Mouse (Mus musculus): ENCODE measurements around the gene Tbc1d20. TPM values are rescaled to one million over a fixed set of nuclear protein-coding genes. Genes with fewer than 3 reads are reported as not detected.
"Not testable (repeated sequence)": the region's sequence is repeated elsewhere in the genome, so short reads cannot be mapped to it uniquely, and the experiment has no call there.

Tbc1d20 gene
- 25.1 and 25.9 TPM in 2 replicates for polyA plus RNA-seq (2014; fragmentation: Nextera tagmentation; extraction: Ambion mirVana)

DNA sequence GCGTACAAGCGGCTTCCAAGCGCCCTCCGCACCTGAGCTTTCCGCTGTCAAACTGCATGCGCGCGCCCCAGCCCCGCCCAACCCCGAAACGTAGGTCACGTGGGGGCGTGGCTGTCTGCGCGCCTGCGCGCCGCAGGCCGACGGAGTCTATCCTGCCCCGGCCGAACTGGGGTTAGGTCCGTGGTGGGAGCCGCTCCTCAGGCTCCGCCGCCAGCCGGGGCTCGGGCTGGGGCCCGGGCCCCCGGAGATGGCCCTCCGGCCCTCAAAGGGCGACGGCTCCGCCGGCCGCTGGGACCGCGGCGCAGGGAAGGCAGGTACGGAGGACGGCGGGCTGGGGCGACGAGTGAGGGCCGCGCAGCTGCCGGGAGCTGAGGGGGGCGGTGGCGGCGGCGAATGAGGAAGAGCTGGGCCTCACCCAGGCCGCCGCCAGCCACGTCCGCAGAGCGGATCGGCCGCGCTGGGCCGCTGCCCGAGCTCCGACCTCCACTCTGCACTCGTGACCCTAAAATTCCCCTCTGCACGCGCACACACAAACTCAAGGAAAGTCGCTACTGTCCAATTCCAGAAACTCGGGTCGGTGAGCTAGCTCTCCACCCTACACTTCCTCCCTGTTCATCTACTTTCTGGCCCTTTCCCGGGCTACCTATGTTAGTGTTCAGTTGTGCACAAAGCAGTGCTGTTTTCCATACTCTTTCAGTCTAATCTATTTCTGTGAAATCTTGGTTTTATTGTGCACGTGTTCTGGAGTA is at the start of gene Tbc1d20:
Gene Tbc1d20 (plus strand): TSS at position 102 of the 749 bp plus-strand sequence.
- ATAC-seq (replicated peaks; ENCODE audit: low FRiP score) (peak; percentile 99), DNase-seq (ENCODE audit: low spot score) (peak; percentile 93)
- no peaks in the 10 kb centered on the region for H3K27me3 ChIP-seq (replicated peaks; ENCODE audit: control insufficient read depth, insufficient read depth, low read length)
- H3K4me2 ChIP-seq, result peak within 1 kb of the TSS; percentile 74
- peak within 1 kb of the TSS; percentile 70 for H3K27ac ChIP-seq (ENCODE audit: low read depth, low read length)
- H3K9me3 ChIP-seq (ENCODE audit: control insufficient read depth, low read length), result no peaks in the 10 kb centered on the region
- WGBS, result under 1% methylated on average over 68 of the region's 70 CpGs
- H3K4me3 ChIP-seq (ENCODE audit: low read depth, low read length), result peak within 1 kb of the TSS; percentile 76
- H3K36me3 ChIP-seq (ENCODE audit: control insufficient read depth, insufficient read depth, low read length), result no peaks in the 10 kb centered on the region
- peak within 1 kb of the TSS; percentile 79 for H3K9ac ChIP-seq (ENCODE audit: low read depth, low read length)
- H3K4me1 ChIP-seq (replicated peaks; ENCODE audit: control insufficient read depth, insufficient read depth, low read length), result peaks cover 6% of the 10 kb centered on the region

- Histone ChIP-seq H3K4me1 (replicated peaks; ENCODE audit: control insufficient read depth, insufficient read depth, low read length) (no peaks in the 10 kb centered on the region), H3K27ac (ENCODE audit: low read depth, low read length) (no peak overlapping the region), H3K27me3 (replicated peaks; ENCODE audit: control insufficient read depth, insufficient read depth, low read length) (no peaks in the 10 kb centered on the region), H3K9ac (ENCODE audit: low read depth, low read length) (no peak overlapping the region), H3K9me3 (ENCODE audit: control insufficient read depth, low read length) (no peaks in the 10 kb centered on the region), H3K4me3 (ENCODE audit: low read depth, low read length) (no peak overlapping the region), H3K4me2 (no peak overlapping the region), H3K36me3 (ENCODE audit: control insufficient read depth, insufficient read depth, low read length) (peaks cover 6% of the 10 kb centered on the region; the same call in 1 of the 2 replicates)
- 95% methylated on average over 1 of the region's 1 CpGs for WGBS
- no peak for ATAC-seq (replicated peaks; ENCODE audit: low FRiP score)
- no peak for DNase-seq (ENCODE audit: low spot score)
Measured at GRCm38 (mm10) chr2:152247213-152247612, 46.4 kb upstream of the Tbc1d20 start.

DNA sequence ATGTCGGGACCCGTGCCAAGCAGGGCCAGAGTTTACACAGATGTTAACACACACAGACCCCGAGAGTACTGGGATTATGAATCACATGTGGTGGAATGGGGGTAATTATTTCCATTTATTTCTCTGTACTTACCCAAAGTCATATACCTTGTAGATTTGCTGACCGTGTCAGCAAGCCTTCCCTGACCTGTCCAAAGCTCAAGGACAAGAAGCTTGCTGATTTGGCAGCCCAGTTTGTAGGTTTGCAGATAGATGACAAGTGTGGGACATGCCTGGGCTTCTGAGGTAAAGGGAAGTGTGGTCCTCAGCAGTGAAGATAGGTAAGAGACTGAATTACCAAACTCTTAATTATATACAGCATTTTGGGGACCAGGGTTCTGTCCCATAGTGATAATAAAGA is 43.1 kb upstream of the Tbc1d20 start:
- H3K4me1 ChIP-seq (replicated peaks; ENCODE audit: control insufficient read depth, insufficient read depth, low read length), result no peaks in the 10 kb centered on the region
- peaks cover 25% of the 10 kb centered on the region for H3K36me3 ChIP-seq (ENCODE audit: control insufficient read depth, insufficient read depth, low read length)
- no peak overlapping the region for H3K4me3 ChIP-seq (ENCODE audit: low read depth, low read length)
- ATAC-seq (replicated peaks; ENCODE audit: low FRiP score), result no peak
- DNase-seq (ENCODE audit: low spot score), result no peak
- H3K9ac ChIP-seq (ENCODE audit: low read depth, low read length), result no peak overlapping the region
- no peaks in the 10 kb centered on the region for H3K9me3 ChIP-seq (ENCODE audit: control insufficient read depth, low read length)
- no peak overlapping the region for H3K4me2 ChIP-seq
- no peak overlapping the region for H3K27ac ChIP-seq (ENCODE audit: low read depth, low read length)
- 80% methylated on average over 2 of the region's 4 CpGs for WGBS
- no peaks in the 10 kb centered on the region for H3K27me3 ChIP-seq (replicated peaks; ENCODE audit: control insufficient read depth, insufficient read depth, low read length)

DNA sequence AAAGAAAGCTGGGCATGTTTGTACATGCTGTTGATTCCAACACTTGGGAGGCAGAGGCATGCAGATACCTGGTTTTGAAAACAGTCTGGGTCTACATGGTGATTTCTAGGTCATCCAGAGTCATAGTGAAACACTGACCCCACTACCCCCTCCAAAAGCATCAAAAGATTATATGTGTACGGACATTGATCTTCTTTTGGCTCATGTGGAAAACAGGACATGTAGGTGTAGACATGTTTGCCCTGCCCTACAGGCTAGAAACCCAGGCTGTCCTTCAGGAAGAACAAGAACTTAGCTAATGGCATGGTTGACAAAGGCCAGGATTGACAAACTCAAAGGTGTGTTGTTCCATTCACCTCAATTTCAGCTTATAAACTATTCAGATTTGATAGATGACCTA is 33.9 kb upstream of the Tbc1d20 start:
- H3K36me3 ChIP-seq (ENCODE audit: control insufficient read depth, insufficient read depth, low read length), result peaks cover 32% of the 10 kb centered on the region

DNA sequence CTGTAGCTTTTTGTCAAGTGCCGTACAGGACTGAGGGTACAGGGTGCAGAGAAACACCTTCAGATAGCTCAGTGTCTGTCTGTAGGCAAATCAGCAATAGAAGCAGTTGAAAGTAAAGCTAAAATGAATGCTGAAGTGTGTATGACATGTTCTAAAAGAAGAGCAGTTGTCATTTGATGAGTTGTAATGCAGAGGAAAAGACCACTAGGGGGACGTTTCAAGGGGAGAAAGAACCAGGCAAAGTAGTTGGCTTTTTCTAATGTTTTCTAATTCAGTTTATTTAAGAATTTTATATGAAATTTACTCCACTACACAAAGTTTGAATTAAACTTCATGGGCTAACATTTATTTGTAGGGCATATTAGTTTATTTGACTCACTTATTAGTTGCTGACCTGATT is 20.0 kb upstream of the Tbc1d20 start:
- Histone ChIP-seq H3K9me3 (ENCODE audit: control insufficient read depth, low read length) (no peaks in the 10 kb centered on the region), H3K9ac (ENCODE audit: low read depth, low read length) (no peak overlapping the region), H3K36me3 (ENCODE audit: control insufficient read depth, insufficient read depth, low read length) (peaks cover 43% of the 10 kb centered on the region), H3K4me1 (replicated peaks; ENCODE audit: control insufficient read depth, insufficient read depth, low read length) (no peaks in the 10 kb centered on the region), H3K27me3 (replicated peaks; ENCODE audit: control insufficient read depth, insufficient read depth, low read length) (no peaks in the 10 kb centered on the region), H3K4me2 (no peak overlapping the region), H3K4me3 (ENCODE audit: low read depth, low read length) (no peak overlapping the region), H3K27ac (ENCODE audit: low read depth, low read length) (no peak overlapping the region)
- WGBS, result 84% methylated on average over 2 of the region's 2 CpGs
- ATAC-seq (replicated peaks; ENCODE audit: low FRiP score) (no peak), DNase-seq (ENCODE audit: low spot score) (no peak)

More for the DNA sequence above, 33.9 kb upstream of the Tbc1d20 start:
- Histone ChIP-seq H3K9ac (ENCODE audit: low read depth, low read length) (no peak overlapping the region), H3K27me3 (replicated peaks; ENCODE audit: control insufficient read depth, insufficient read depth, low read length) (no peaks in the 10 kb centered on the region), H3K4me1 (replicated peaks; ENCODE audit: control insufficient read depth, insufficient read depth, low read length) (no peaks in the 10 kb centered on the region), H3K4me2 (no peak overlapping the region), H3K9me3 (ENCODE audit: control insufficient read depth, low read length) (no peaks in the 10 kb centered on the region), H3K27ac (ENCODE audit: low read depth, low read length) (no peak overlapping the region), H3K4me3 (ENCODE audit: low read depth, low read length) (no peak overlapping the region)
- whole genome bisulfite sequencing, result 87% methylated on average over 1 of the region's 1 CpGs
- ATAC-seq (replicated peaks; ENCODE audit: low FRiP score), result no peak
- DNase-seq (ENCODE audit: low spot score), result no peak

DNA sequence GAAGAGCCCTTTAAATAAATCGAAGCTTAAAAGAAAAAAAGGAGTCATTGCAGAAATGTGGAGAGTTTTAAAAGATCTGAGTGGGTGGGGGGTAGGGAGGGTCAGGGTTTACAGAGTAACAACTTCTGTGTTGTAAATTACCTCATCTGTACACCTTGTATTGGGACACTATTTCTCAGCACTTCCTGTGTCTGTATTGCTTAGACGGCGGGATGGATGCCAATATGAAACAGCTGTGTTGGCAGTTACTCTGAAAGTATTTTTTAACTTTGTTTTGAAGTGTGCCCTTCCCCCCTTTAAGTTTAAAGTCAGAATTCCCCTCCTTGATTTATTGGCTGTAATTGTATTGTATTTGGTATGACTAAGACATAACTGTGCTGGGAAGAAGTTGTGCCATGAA is 12.2 kb upstream of the Tbc1d20 start:
- no peaks in the 10 kb centered on the region for H3K4me1 ChIP-seq (replicated peaks; ENCODE audit: control insufficient read depth, insufficient read depth, low read length)
- no peak overlapping the region for H3K27ac ChIP-seq (ENCODE audit: low read depth, low read length)
- no peak overlapping the region for H3K4me3 ChIP-seq (ENCODE audit: low read depth, low read length)
- ATAC-seq (replicated peaks; ENCODE audit: low FRiP score) (no peak), DNase-seq (ENCODE audit: low spot score) (no peak)
- no peak overlapping the region for H3K4me2 ChIP-seq
- peaks cover 26% of the 10 kb centered on the region for H3K36me3 ChIP-seq (ENCODE audit: control insufficient read depth, insufficient read depth, low read length)
- no peaks in the 10 kb centered on the region for H3K27me3 ChIP-seq (replicated peaks; ENCODE audit: control insufficient read depth, insufficient read depth, low read length)
- 94% methylated on average over 3 of the region's 3 CpGs for WGBS
- H3K9ac ChIP-seq (ENCODE audit: low read depth, low read length), result no peak overlapping the region
- H3K9me3 ChIP-seq (ENCODE audit: control insufficient read depth, low read length), result no peaks in the 10 kb centered on the region

GRCm38 (mm10) chr2:152287560-152287959 is 6.1 kb upstream of the Tbc1d20 start:
- Histone ChIP-seq H3K4me2 (no peak overlapping the region), H3K9ac (ENCODE audit: low read depth, low read length) (no peak overlapping the region), H3K4me1 (replicated peaks; ENCODE audit: control insufficient read depth, insufficient read depth, low read length) (no peaks in the 10 kb centered on the region), H3K36me3 (ENCODE audit: control insufficient read depth, insufficient read depth, low read length) (peaks cover 17% of the 10 kb centered on the region; the same call in 1 of the 2 replicates), H3K27me3 (replicated peaks; ENCODE audit: control insufficient read depth, insufficient read depth, low read length) (no peaks in the 10 kb centered on the region), H3K4me3 (ENCODE audit: low read depth, low read length) (no peak overlapping the region), H3K9me3 (ENCODE audit: control insufficient read depth, low read length) (no peaks in the 10 kb centered on the region), H3K27ac (ENCODE audit: low read depth, low read length) (no peak overlapping the region)
- DNase-seq (ENCODE audit: low spot score) (no peak), ATAC-seq (replicated peaks; ENCODE audit: low FRiP score) (no peak)
- WGBS, result 89% methylated on average over 5 of the region's 5 CpGs

GRCm38 (mm10) chr2:152288046-152288445 is 5.6 kb upstream of the Tbc1d20 start:
- H3K27me3 ChIP-seq (replicated peaks; ENCODE audit: control insufficient read depth, insufficient read depth, low read length), result no peaks in the 10 kb centered on the region
- ATAC-seq (replicated peaks; ENCODE audit: low FRiP score) (no peak), DNase-seq (ENCODE audit: low spot score) (no peak)
- WGBS, result 78% methylated on average over 8 of the region's 8 CpGs
- peaks cover 15% of the 10 kb centered on the region; the same call in 1 of the 2 replicates for H3K36me3 ChIP-seq (ENCODE audit: control insufficient read depth, insufficient read depth, low read length)
- no peak overlapping the region for H3K27ac ChIP-seq (ENCODE audit: low read depth, low read length)
- H3K9ac ChIP-seq (ENCODE audit: low read depth, low read length), result no peak overlapping the region
- no peak overlapping the region for H3K4me3 ChIP-seq (ENCODE audit: low read depth, low read length)
- no peaks in the 10 kb centered on the region for H3K4me1 ChIP-seq (replicated peaks; ENCODE audit: control insufficient read depth, insufficient read depth, low read length)
- H3K9me3 ChIP-seq (ENCODE audit: control insufficient read depth, low read length), result no peaks in the 10 kb centered on the region
- H3K4me2 ChIP-seq, result no peak overlapping the region

DNA sequence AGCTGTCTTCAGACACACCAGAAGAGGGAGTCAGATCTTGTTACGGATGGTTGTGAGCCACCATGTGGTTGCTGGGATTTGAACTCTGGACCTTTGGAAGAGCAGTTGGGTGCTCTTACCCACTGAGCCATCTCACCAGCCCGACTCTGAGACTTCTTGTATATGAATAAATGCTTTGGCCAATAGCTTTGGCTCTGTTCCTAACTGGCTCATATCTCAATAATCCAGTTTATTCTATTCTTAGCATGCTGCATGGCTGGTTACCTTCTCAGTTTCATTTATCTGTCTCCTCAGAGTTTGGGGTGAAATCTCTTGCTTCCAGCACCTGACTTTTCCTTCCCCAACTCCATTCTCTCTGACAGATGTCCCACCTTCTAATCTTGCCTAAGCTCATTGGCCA is 4.0 kb upstream of the Tbc1d20 start:
- 81% methylated on average over 2 of the region's 2 CpGs for WGBS
- not testable (repeated sequence) for DNase-seq (ENCODE audit: low spot score); H3K9me3 ChIP-seq (ENCODE audit: control insufficient read depth, low read length); H3K4me3 ChIP-seq (ENCODE audit: low read depth, low read length); H3K4me1 ChIP-seq (replicated peaks; ENCODE audit: control insufficient read depth, insufficient read depth, low read length); H3K9ac ChIP-seq (ENCODE audit: low read depth, low read length); H3K27ac ChIP-seq (ENCODE audit: low read depth, low read length); ATAC-seq (replicated peaks; ENCODE audit: low FRiP score); H3K4me2 ChIP-seq; H3K27me3 ChIP-seq (replicated peaks; ENCODE audit: control insufficient read depth, insufficient read depth, low read length)
- peaks cover 13% of the 10 kb centered on the region; the same call in 1 of the 2 replicates for H3K36me3 ChIP-seq (ENCODE audit: control insufficient read depth, insufficient read depth, low read length)

Data from liver, embryonic 11.5 days (tissue).